Mouse (Mus musculus): ENCODE measurements around the gene Bmpr1b.

- no peak for TF ChIP-seq CTCF (IDR thresholded peaks at IDR 0.05; ENCODE audit: control insufficient read depth, insufficient read depth, low read length)
- TF ChIP-seq POLR2A (IDR thresholded peaks at IDR 0.05; ENCODE audit: borderline replicate concordance, control insufficient read depth, low read depth, low read length), result no peak
These were observed 374.9 kb downstream of the Bmpr1b start for GRCm38 (mm10) chr3:141794371-141794770.
